Mouse (Mus musculus) CH12.LX (cell line): ENCODE data around the gene Fbxl21.

Experiments
- CTCF ChIP-seq, 2 experiments: IDR thresholded peaks in 1 of 2; conservative IDR thresholded peaks in 1 of 2; 2 replicates each; pipeline ENCODE4 v1.5.1; 2011 to 2012; ENCODE audit warnings: low read depth in 2 of 2, low read length in 2 of 2, improper control_type of control experiment in 1 of 2, inconsistent platforms in 1 of 2, mild to moderate bottlenecking in 1 of 2, moderate library complexity in 1 of 2
- EP300 ChIP-seq: IDR thresholded peaks from 2 replicates; pipeline ENCODE4 v1.6.1; 2011; ENCODE audit warnings: low read length, improper control_type of control experiment
- JUN ChIP-seq: IDR thresholded peaks from 2 replicates; pipeline ENCODE4 v1.6.1; 2011; ENCODE audit warnings: low read depth, mild to moderate bottlenecking, low read length, improper control_type of control experiment, moderate library complexity; ENCODE audit not compliant: insufficient read depth
- MAX ChIP-seq: IDR thresholded peaks from 2 replicates; pipeline ENCODE4 v1.6.1; 2011; ENCODE audit warnings: low read length, improper control_type of control experiment
- MYC ChIP-seq: IDR thresholded peaks from 2 replicates; pipeline ENCODE4 v1.6.1; 2011; ENCODE audit warnings: low read depth, mild to moderate bottlenecking, improper control_type of control experiment, low read length
- SMC3 ChIP-seq: IDR thresholded peaks from 2 replicates; pipeline ENCODE4 v1.6.1; 2011; ENCODE audit warnings: low read depth, low read length, improper control_type of control experiment
- ZC3H11A ChIP-seq: IDR thresholded peaks from 2 replicates; pipeline ENCODE4 v1.6.1; 2012; ENCODE audit warnings: low read depth, mild to moderate bottlenecking, inconsistent platforms, low read length, improper control_type of control experiment

DNA sequence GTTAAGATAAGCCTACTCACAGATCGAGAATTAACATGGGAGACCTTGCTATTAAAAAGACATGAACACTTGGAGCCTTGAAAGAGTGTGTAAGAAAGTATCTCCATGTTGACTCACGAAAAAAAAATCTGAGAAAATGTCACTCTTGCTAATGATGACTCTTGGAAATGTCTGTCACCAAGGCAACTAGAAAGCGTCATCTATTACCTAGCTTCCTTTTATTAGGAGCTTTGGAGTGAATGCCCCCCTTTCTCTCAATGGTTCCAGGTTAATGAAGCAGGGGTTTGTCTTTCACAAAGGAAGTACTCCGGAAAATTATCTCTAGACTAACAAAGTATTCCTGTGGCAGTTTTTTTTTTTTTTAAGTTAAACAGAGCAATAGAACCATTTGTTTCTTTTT is 6.0 kb upstream of the Fbxl21 start:
- no peak for TF ChIP-seq JUN
- TF ChIP-seq CTCF (conservative IDR thresholded peaks at IDR 0.05 in 1 of 2, IDR thresholded peaks at IDR 0.05 in 1 of 2; ENCODE audit: low read depth in 2 of 2, low read length in 2 of 2) = no peak
- TF ChIP-seq ZC3H11A = no peak
- no peak for TF ChIP-seq SMC3
- TF ChIP-seq EP300 = no peak
- TF ChIP-seq MAX = no peak
- TF ChIP-seq MYC = no peak
